Mouse (Mus musculus) brain, embryonic 14.5 days (tissue): ENCODE measurements at regions not wholly inside any gene's neighbourhood (a gene's known extent, or its start where the extent isn't known, plus 50 kb on each side); places are given as distances from the start of the nearest gene placed in this dataset.

ENCODE experiments used
- CTCF ChIP-seq: fragments of 200-500 bp; IDR thresholded peaks from 2 replicates; pipeline ENCODE4 v1.5.1; 2012; ENCODE audit warnings: inconsistent platforms, mild to moderate bottlenecking, moderate library complexity, borderline replicate concordance; ENCODE audit not compliant: insufficient read depth, insufficient read length; ENCODE audit errors: extremely low read depth
- POLR2A ChIP-seq: fragments of 200-500 bp; IDR thresholded peaks from 2 replicates; pipeline ENCODE4 v1.6.1; 2012; ENCODE audit warnings: mild to moderate bottlenecking, inconsistent platforms, borderline replicate concordance; ENCODE audit not compliant: poor library complexity, insufficient read depth, insufficient read length, severe bottlenecking; ENCODE audit errors: extremely low read depth

DNA sequence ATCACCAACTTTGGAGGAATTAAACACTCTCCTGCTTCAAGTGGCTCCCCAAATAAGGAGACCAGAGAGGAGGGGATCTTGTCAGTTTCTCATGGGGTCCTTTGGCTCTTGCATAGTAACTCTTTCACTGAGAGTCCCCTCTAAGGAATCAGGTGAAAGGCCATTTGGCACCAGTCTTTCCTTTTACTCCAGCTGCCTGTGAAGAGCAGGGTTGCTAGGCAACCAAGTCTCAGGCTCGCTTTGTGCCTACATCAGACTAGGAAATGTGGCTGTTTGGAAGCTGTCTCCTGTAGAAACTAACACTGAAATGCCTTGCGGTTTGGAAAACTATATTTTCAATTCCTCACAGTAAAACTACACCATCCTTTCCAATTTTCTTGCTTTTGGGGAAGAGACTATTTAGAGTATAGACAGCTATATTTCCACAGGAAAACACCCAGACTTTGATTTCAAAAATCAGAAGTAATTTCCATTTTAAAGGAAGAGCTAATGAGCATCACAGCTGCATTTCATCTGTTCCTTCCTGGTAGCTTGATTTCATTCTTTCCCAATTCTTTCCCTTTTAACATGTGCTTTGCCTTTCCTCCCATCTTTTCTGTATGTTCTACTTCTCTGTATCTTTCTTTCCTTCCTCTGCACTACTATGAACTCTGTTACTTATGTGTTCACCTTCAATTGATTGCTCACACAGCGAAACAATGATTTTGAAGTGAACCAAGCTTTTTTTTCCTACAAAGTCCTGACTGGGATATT is 127.3 kb upstream of the Ufl1 start:
- TF ChIP-seq POLR2A: no peak
- no peak for TF ChIP-seq CTCF
